Mouse (Mus musculus) gastrocnemius, postnatal 14 days (tissue): ENCODE data around the gene Hsd17b13. TPM values are rescaled to one million over a fixed set of nuclear protein-coding genes. Genes with fewer than 3 reads are reported as not detected.

ENCODE experiments used
- DNase-seq: peaks from one replicate; pipeline ENCODE4 v3.0.0; 2021; ENCODE audit warnings: mixed read lengths
- intact Hi-C: fragments of 180-260 bp; cut with DNase I; formaldehyde crosslinking; loops from one replicate; pipeline ENCODE4 v1.15.1; 2025; ENCODE audit warnings: low total_unique reads
- total RNA-seq, 2 experiments: library from RNA; stranded (reverse); gene quantifications; 2 replicates each; pipeline ENCODE4 v1.2.3; 2021

The Hsd17b13 gene
- total RNA-seq, 2 experiments from 2014 or later: not detected

GRCm38 (mm10) chr5:103906173-103906572 is 71.0 kb downstream of the Hsd17b13 start:
- DNase-seq: no peak
- intact Hi-C loops: no loop called here

Other genes with a start within 250 kb of the Hsd17b13 start
- 10 to 100 TPM; 18.1 to 21.5 TPM for gene Klhl8, start 66.2 kb downstream of the Hsd17b13 start, total RNA-seq
- 10 to 100 TPM; 13.7 to 14.1 TPM for gene Hsd17b11, start 44.5 kb upstream of the Hsd17b13 start, total RNA-seq
- 10 to 100 TPM; 52.1 to 53.6 TPM for gene Nudt9, start 68.9 kb upstream of the Hsd17b13 start, total RNA-seq
- not detected for gene Gm17660, start 100.2 kb upstream of the Hsd17b13 start, total RNA-seq
- 100 to 1,000 TPM; 243 to 252 TPM for gene Sparcl1, start 136.3 kb upstream of the Hsd17b13 start, total RNA-seq
- gene Dspp, start 193.3 kb upstream of the Hsd17b13 start, total RNA-seq: not detected
- 1 to 10 TPM; 2.7 to 4.2 TPM for gene Dmp1, start 225.2 kb upstream of the Hsd17b13 start, total RNA-seq